Mouse (Mus musculus) embryonic fibroblast, embryonic 13.5 days (primary cell): Measurements from ENCODE around the gene Ift80.

Source experiments
- CTCF ChIP-seq: IDR thresholded peaks from 2 replicates; pipeline ENCODE4 v1.5.1; 2011; ENCODE audit warnings: mild to moderate bottlenecking, control low read depth, low read length, moderate library complexity, borderline replicate concordance; ENCODE audit not compliant: insufficient read depth
- POLR2A ChIP-seq: IDR thresholded peaks from 2 replicates; pipeline ENCODE4 v1.6.1; 2011; ENCODE audit warnings: low read depth, mild to moderate bottlenecking, control low read depth, low read length, moderate library complexity

- no peak for TF ChIP-seq POLR2A
- TF ChIP-seq CTCF, result no peak
These were observed 17.8 kb downstream of the Ift80 start for GRCm38 (mm10) chr3:68986550-68986949.
